Mouse (Mus musculus): ENCODE measurements around the gene Eva1c. TPM values are rescaled to one million over a fixed set of nuclear protein-coding genes. Genes with fewer than 3 reads are reported as not detected.

The Eva1c gene
- polyA plus RNA-seq, 1 experiment from 2014 or later, result 3.5 TPM

DNA sequence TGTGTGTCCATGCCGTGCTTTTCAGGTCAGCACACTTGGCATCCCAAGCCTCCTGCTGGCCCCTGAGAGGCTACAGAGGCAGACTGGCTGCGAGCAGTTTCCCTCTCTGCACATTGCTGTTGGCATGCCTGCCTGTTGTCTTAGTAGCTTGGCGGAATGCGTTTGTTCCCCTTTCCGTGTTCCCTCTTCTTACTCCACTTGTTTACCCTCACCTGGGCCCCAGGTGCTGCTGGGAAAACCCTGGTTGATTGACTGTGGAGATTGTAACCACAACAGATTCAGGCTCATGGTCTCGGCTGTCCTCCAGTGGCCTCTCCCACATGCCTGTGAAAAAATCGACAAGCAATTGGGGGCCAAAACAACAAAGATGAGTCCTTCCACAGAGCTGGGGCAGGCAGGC is 22.2 kb downstream of the Eva1c start:
- 77% methylated on average over 7 of the region's 7 CpGs for WGBS
- no peak overlapping the region for H3K4me3 ChIP-seq (replicated peaks)
- ATAC-seq (ENCODE audit: low FRiP score), result no peak
- H3K27me3 ChIP-seq (replicated peaks), result no peaks in the 10 kb centered on the region
- H3K9me3 ChIP-seq (replicated peaks), result no peaks in the 10 kb centered on the region
- H3K4me1 ChIP-seq, result peaks cover 11% of the 10 kb centered on the region; the same call in 1 of the 2 replicates
- no peak overlapping the region for H3K4me2 ChIP-seq
- H3K36me3 ChIP-seq, result no peaks in the 10 kb centered on the region
- no peak overlapping the region for H3K9ac ChIP-seq (replicated peaks)
- H3K27ac ChIP-seq (replicated peaks), result no peak overlapping the region

DNA sequence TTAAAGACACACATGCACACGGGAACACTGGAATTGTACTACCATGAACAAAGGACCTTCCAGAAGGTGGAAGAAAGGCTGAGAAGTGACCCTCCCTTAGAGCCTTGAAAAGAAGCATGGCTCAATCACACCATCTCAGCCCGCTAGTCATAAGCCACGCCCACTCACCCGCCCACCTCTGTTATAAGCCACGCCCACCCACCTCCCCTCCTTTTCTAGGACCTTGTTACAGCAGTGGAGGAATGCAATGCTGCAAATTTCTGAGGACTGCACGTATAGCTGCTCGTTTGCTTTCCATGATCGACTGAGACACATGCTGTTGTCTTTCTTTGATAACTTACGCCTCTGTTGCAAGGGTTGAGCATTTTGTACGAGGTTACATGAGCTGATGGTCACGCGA is 22.7 kb downstream of the Eva1c start:
- Histone ChIP-seq H3K27me3 (replicated peaks) (no peaks in the 10 kb centered on the region), H3K27ac (replicated peaks) (no peak overlapping the region), H3K4me3 (replicated peaks) (no peak overlapping the region), H3K9ac (replicated peaks) (no peak overlapping the region), H3K9me3 (replicated peaks) (no peaks in the 10 kb centered on the region), H3K36me3 (no peaks in the 10 kb centered on the region), H3K4me2 (no peak overlapping the region), H3K4me1 (peaks cover 11% of the 10 kb centered on the region; the same call in 1 of the 2 replicates)
- ATAC-seq (ENCODE audit: low FRiP score), result no peak
- 46% methylated on average over 12 of the region's 12 CpGs for WGBS

DNA sequence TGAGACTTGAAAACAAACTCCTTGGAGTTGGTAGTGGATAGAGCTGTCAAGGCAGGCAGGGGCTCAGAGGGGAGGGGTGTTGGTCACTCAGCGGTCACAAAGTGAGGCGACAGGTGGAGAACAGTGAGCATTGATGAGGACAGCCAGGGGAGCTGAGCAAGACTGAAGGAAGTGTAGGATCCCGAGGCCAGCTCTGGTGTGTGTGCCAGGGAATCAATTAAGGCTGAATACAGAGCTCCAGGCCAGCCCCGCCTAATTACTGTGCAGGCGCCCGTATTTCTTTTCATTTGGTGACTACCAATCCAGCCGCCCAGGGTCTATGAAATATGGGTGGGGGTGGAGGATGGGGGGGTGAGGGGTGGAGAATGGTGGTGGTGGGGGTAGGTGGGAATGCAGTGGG is 24.4 kb downstream of the Eva1c start:
- H3K4me3 ChIP-seq (replicated peaks), result no peak overlapping the region
- H3K36me3 ChIP-seq, result no peaks in the 10 kb centered on the region
- H3K4me2 ChIP-seq, result no peak overlapping the region
- H3K9me3 ChIP-seq (replicated peaks), result no peaks in the 10 kb centered on the region
- H3K27me3 ChIP-seq (replicated peaks), result no peaks in the 10 kb centered on the region
- peak; percentile 29; the same call in 1 of the 2 replicates for ATAC-seq (ENCODE audit: low FRiP score)
- no peak overlapping the region for H3K27ac ChIP-seq (replicated peaks)
- peaks cover 4% of the 10 kb centered on the region; the same call in 1 of the 2 replicates for H3K4me1 ChIP-seq
- no peak overlapping the region for H3K9ac ChIP-seq (replicated peaks)
- 46% methylated on average over 7 of the region's 7 CpGs for WGBS

DNA sequence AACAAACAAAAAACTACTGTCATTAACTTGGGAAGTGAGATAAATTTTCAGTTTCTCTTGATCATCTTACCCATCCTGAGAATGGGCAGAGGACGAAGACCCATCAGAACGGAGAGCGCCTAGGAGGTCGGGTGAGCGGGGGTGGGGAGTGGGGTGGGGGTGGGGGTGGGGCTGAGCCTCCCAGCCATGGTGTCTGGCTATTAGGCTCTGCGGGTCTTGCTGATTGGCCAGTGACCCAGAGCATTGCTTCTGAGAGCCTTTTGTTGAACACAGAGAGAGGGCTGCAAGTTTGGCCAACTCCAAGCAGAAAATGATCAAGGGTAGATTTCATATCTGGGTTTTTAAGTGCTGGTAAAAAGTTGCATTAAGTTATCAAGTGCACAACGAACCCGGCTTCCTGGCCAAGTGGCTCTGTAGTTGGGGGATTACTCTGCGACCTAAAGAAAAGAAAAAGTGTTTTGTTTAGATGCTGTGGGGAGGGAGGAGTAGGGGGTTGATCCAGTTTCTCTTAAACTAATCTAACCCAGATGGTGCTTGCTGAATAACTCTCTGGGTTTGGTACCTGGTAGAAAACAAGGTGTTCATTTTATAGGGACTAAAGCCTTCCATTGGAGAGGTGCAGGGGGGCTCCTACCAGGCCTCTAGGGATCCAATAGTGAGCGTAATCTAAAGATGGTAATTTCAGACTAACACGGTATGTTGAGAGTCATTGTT is 25.3 kb downstream of the Eva1c start:
- Histone ChIP-seq H3K4me2 (no peak overlapping the region), H3K36me3 (no peaks in the 10 kb centered on the region), H3K9me3 (replicated peaks) (no peaks in the 10 kb centered on the region), H3K9ac (replicated peaks) (no peak overlapping the region), H3K4me3 (replicated peaks) (no peak overlapping the region), H3K27me3 (replicated peaks) (no peaks in the 10 kb centered on the region), H3K4me1 (peaks cover 4% of the 10 kb centered on the region; the same call in 1 of the 2 replicates), H3K27ac (replicated peaks) (no peak overlapping the region)
- no peak for ATAC-seq (ENCODE audit: low FRiP score)
- WGBS, result 66% methylated on average over 11 of the region's 11 CpGs

DNA sequence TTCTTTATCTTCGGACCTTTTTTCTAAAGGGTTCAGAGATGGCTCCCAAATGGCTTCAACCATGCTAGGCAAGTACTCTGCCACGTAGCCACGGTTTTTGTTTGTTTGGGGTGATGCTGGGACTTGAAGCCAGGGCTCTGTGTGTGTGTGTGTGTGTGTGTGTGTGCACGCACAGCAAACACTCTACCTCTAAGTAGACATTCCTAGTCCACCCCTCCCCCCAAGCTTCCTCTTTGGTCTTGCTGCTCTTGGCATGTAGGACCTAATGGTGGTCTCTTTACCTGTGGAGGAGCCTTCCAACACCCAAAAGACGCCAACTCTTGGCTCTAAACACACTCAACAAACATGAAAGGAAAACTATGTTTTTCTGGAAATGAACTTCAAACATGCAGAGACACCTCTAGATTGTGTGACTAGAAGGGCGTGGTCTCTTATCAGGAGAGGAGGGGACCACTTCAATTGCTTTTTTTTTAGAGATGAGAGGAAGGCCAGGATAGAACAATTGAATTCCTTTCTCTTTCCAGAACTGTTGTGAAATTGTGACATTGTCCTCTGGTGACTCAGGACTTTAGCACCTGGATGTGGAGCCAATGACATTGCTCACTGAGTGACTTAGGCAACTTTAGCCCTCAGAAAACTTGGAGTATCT is 30.2 kb downstream of the Eva1c start:
- 91% methylated on average over 6 of the region's 6 CpGs for whole genome bisulfite sequencing

DNA sequence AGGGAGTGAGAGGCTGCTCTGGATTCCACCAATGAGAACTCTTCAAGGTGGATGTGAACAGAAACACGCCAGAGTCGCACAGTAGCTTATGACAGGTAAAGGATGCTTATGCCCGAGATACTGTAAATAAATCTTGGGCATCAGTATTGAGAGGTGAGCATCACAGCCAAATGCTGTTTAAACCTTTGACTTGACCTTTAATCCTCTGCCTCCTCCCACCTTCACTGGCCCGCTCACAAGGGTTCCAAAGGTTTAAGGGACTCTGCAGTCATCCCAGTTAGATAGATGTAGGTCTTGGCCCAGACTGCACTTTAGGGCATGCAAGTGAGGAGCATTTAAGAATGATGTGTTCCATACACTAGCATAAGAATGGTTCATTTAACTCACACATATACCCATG is 31.7 kb downstream of the Eva1c start:
- Histone ChIP-seq H3K36me3 (no peaks in the 10 kb centered on the region), H3K9me3 (replicated peaks) (no peaks in the 10 kb centered on the region), H3K27me3 (replicated peaks) (no peaks in the 10 kb centered on the region), H3K4me2 (no peak overlapping the region), H3K9ac (replicated peaks) (no peak overlapping the region), H3K27ac (replicated peaks) (no peak overlapping the region), H3K4me1 (no peaks in the 10 kb centered on the region), H3K4me3 (replicated peaks) (no peak overlapping the region)
- no peak for ATAC-seq (ENCODE audit: low FRiP score)
- WGBS, result 89% methylated on average over 4 of the region's 4 CpGs

More for the DNA sequence above, 30.2 kb downstream of the Eva1c start:
- no peak for ATAC-seq (ENCODE audit: low FRiP score)
- Histone ChIP-seq H3K4me1 (no peaks in the 10 kb centered on the region), H3K36me3 (no peaks in the 10 kb centered on the region), H3K4me3 (replicated peaks) (no peak overlapping the region), H3K27ac (replicated peaks) (no peak overlapping the region), H3K9me3 (replicated peaks) (no peaks in the 10 kb centered on the region), H3K4me2 (no peak overlapping the region), H3K27me3 (replicated peaks) (no peaks in the 10 kb centered on the region), H3K9ac (replicated peaks) (no peak overlapping the region)

DNA sequence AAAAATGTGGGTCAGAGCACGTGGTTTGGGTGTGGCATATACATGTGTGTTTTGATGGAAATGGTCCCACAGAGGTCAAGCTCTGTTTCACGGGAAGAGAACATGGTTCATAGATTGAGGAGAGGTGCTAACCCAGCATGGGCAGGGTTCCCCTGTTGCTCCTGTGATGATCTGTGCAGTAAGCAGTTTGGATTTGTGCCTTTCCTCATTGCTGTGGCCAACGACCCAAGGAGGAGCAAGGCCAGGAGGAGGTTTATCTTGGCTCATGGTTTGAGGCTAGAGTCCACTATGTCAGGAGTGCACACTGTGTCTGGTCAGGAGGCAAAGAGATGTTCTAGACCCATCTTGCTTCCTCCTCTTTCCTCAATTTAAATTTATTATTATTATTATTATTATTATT is 36.5 kb downstream of the Eva1c start:
- Histone ChIP-seq H3K4me1 (peaks cover 13% of the 10 kb centered on the region; the same call in 1 of the 2 replicates), H3K9me3 (replicated peaks) (no peaks in the 10 kb centered on the region), H3K4me2 (no peak overlapping the region), H3K27ac (replicated peaks) (no peak overlapping the region), H3K4me3 (replicated peaks) (no peak overlapping the region), H3K36me3 (no peaks in the 10 kb centered on the region), H3K9ac (replicated peaks) (no peak overlapping the region), H3K27me3 (replicated peaks) (no peaks in the 10 kb centered on the region)
- ATAC-seq (ENCODE audit: low FRiP score), result no peak
- 76% methylated on average over 3 of the region's 3 CpGs for WGBS

DNA sequence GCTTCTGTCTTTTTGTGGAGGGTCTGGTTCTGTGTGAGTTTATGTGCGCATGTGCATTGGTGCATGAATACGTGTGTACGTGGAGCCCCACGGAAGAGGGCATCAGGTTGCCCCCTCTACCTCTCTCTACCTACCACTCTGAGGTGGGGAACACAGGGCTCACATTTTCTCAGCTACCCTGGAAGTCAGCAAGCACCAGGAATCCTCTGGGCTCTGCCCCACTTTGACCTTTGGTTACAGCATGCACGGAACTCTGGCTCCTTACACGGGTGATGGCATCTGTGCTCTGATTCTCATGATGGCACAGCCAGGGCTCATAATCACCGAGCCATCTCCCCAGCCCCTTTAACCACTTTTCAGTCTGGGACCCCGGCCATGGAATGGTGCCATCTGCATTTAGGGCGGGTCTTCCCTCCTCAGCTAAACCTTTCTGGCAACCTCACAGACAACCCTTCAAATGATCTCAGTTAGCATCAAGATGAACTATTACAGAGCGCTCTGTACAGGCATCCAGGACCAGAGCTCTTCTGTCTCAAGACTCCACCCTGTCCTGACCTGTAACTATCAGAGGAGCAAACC is 37.0 kb downstream of the Eva1c start:
- no peak overlapping the region for H3K9ac ChIP-seq (replicated peaks)
- ATAC-seq (ENCODE audit: low FRiP score), result no peak
- H3K36me3 ChIP-seq, result no peaks in the 10 kb centered on the region
- H3K27me3 ChIP-seq (replicated peaks), result no peaks in the 10 kb centered on the region
- H3K4me1 ChIP-seq, result peaks cover 15% of the 10 kb centered on the region; the same call in 1 of the 2 replicates
- no peak overlapping the region for H3K4me3 ChIP-seq (replicated peaks)
- H3K9me3 ChIP-seq (replicated peaks), result no peaks in the 10 kb centered on the region
- WGBS, result 78% methylated on average over 10 of the region's 10 CpGs
- H3K27ac ChIP-seq (replicated peaks), result no peak overlapping the region
- H3K4me2 ChIP-seq, result no peak overlapping the region

DNA sequence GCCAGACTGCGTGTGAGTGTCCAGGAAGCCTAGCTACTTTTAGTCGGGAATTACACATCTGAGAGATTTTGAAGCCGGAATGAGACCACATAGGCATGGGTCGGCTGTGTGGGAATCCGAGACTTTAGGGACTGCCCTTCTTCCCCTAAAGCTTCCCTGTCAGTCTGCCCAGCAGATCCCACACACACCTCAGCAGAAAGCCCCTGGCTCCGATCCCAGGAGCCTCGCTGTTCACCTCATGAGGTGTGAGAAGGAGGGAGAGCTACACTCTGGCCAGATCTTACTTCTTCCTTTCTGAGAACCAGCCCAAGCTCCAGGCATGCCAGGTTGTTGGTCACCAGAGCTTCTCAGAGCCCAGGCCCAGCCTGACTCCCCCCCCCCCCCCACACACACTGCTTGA is 38.2 kb downstream of the Eva1c start:
- Histone ChIP-seq H3K9me3 (replicated peaks) (no peaks in the 10 kb centered on the region), H3K9ac (replicated peaks) (no peak overlapping the region), H3K4me3 (replicated peaks) (no peak overlapping the region), H3K4me2 (no peak overlapping the region), H3K27ac (replicated peaks) (no peak overlapping the region), H3K27me3 (replicated peaks) (no peaks in the 10 kb centered on the region), H3K4me1 (peaks cover 15% of the 10 kb centered on the region; the same call in 1 of the 2 replicates), H3K36me3 (no peaks in the 10 kb centered on the region)
- no peak for ATAC-seq (ENCODE audit: low FRiP score)
- WGBS, result 74% methylated on average over 7 of the region's 7 CpGs

DNA sequence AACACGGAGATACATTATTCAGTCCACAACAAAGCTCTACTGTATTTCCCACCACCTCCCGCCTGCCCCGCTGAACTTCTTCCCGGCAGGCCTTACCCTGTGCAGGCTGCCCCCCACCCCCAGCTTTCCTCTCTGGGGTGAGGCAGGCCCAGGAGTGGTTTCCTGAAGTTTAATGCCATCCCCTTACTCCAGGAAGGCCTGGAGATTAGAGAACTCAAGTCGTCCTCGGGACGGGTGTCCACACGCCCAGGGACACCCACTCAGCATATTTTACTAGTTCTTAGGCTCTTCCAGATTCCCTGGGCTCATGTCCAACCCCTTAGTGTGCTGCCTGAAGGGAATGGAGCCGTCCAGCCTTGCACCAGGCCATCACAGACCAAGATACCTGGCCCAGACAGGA is 39.1 kb downstream of the Eva1c start:
- H3K36me3 ChIP-seq, result no peaks in the 10 kb centered on the region
- no peak overlapping the region for H3K4me2 ChIP-seq
- H3K4me1 ChIP-seq, result peaks cover 15% of the 10 kb centered on the region; the same call in 1 of the 2 replicates
- no peak overlapping the region for H3K9ac ChIP-seq (replicated peaks)
- WGBS, result 53% methylated on average over 9 of the region's 9 CpGs
- no peaks in the 10 kb centered on the region for H3K9me3 ChIP-seq (replicated peaks)
- ATAC-seq (ENCODE audit: low FRiP score), result no peak
- H3K27ac ChIP-seq (replicated peaks), result no peak overlapping the region
- H3K4me3 ChIP-seq (replicated peaks), result no peak overlapping the region
- H3K27me3 ChIP-seq (replicated peaks), result no peaks in the 10 kb centered on the region

DNA sequence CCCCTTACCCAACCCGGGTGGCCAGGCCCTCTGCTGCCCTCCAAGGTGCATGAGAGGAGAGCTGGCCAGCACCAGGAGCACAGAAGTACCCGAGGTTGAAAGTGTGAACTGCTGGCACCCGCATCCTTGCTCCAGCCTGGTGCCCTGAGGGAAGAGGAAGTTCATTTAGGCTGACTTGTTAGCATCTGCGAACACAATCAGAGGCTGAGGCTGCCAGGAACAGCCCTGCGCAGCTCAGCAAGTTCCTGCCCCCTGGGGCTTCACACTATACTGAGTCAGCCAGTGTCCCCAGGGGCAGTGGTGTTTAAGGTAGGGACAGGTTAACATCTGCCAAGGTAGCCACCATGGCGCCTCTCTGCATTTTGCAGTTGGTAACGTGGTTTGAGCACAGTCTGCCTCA is 41.6 kb downstream of the Eva1c start:
- H3K9me3 ChIP-seq (replicated peaks), result no peaks in the 10 kb centered on the region
- no peak overlapping the region for H3K9ac ChIP-seq (replicated peaks)
- 30% methylated on average over 7 of the region's 7 CpGs for WGBS

DNA sequence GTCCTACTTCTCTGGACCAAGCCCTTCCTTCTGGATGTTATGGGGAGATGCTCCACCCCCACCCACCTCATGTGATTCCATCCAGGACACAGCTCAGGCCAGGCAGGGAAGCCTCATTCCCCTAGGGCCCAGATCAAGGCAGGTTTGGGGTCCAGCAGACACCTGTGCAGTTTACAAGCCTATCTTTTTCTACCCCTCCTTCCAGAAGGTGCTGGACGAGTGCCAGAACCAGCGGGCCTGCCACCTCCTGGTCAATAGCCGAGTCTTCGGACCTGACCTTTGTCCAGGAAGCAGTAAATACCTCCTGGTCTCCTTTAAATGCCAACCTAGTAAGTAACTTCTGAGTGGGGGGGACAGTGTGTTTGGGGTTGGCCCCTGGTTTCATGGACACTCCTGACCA is 42.8 kb downstream of the Eva1c start:
- Histone ChIP-seq H3K4me2 (no peak overlapping the region), H3K4me1 (peaks cover 15% of the 10 kb centered on the region; the same call in 1 of the 2 replicates), H3K9ac (replicated peaks) (no peak overlapping the region), H3K4me3 (replicated peaks) (no peak overlapping the region), H3K27ac (replicated peaks) (no peak overlapping the region), H3K27me3 (replicated peaks) (no peaks in the 10 kb centered on the region), H3K36me3 (no peaks in the 10 kb centered on the region), H3K9me3 (replicated peaks) (no peaks in the 10 kb centered on the region)
- ATAC-seq (ENCODE audit: low FRiP score), result no peak
- 68% methylated on average over 4 of the region's 4 CpGs for WGBS

More for the DNA sequence above, 41.6 kb downstream of the Eva1c start:
- Histone ChIP-seq H3K36me3 (no peaks in the 10 kb centered on the region), H3K4me1 (peaks cover 19% of the 10 kb centered on the region; the same call in 1 of the 2 replicates), H3K4me3 (replicated peaks) (no peak overlapping the region), H3K27ac (replicated peaks) (no peak overlapping the region), H3K27me3 (replicated peaks) (no peaks in the 10 kb centered on the region), H3K4me2 (no peak overlapping the region)
- no peak for ATAC-seq (ENCODE audit: low FRiP score)

Data from neural tube, embryonic 15.5 days (tissue).